Mouse (Mus musculus) left cerebral cortex, postnatal 25 days (tissue): ENCODE measurements around the gene Sp4. TPM values are rescaled to one million over a fixed set of nuclear protein-coding genes. Genes with fewer than 3 reads are reported as not detected.

Experiments
- DNase-seq, 2 experiments: peaks; one replicate each; pipeline ENCODE4 v3.0.0; 2022; ENCODE audit warnings: low spot score in 2 of 2, mixed read lengths in 1 of 2
- intact Hi-C: fragments of 180-260 bp; cut with DNase I; formaldehyde crosslinking; loops from one replicate; pipeline ENCODE4 v1.15.1; 2025
- total RNA-seq, 2 experiments: library from RNA; stranded (reverse); gene quantifications; 2 replicates each; pipeline ENCODE4 v1.2.3; 2021

Sp4 gene
- 10 to 100 TPM; 29.6 to 31.2 TPM for total RNA-seq

DNA sequence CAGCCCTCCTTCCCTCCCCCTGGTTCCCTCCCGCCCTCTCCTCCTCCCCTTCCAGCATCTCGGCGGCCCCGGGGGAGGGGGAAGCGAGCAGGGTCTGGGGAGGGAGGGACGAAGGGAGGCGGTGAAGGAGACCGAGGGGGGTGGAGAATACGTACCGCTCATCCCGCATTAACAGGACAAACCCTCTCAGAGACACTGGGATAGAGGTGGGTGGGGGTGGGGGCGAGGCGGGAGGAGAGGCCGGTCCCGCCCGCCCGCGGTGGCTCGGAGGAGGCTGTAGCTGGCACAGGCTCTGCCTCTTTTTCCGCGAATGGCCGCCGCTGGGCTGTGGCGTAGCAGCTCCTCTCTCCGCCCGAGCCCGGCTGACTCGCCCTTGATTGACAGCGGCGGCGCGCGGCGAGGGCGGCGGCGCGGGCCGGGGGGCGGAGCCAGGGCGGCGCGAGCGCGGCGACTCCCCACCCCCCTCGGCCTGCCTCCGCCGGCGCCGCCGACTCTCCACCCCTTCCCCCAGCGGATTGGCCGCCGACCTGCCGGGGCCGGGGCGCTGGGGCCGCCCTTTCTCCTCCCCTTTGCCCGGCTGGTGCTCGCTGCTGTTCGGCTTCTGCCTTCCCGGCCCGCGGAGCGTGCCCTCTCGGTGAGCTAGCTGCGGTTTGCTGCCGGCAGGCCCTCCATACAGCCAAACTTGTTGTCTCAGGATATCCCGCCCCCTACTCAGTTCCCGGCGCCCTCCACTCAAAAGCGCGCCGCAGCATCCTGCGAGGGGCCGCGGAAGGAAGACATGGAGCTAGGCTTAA is at the start of gene Sp4:
Sp4 (minus strand) TSS at position 369 of the 794 bp plus-strand sequence.
- DNase-seq: peak; percentile 94 to 95
- intact Hi-C loops: loop anchor here (5.0 to 10.0 kb wide), 4 partner anchors 71 to 546 kb away; partner anchors contain the start of gene Sp8

DNA sequence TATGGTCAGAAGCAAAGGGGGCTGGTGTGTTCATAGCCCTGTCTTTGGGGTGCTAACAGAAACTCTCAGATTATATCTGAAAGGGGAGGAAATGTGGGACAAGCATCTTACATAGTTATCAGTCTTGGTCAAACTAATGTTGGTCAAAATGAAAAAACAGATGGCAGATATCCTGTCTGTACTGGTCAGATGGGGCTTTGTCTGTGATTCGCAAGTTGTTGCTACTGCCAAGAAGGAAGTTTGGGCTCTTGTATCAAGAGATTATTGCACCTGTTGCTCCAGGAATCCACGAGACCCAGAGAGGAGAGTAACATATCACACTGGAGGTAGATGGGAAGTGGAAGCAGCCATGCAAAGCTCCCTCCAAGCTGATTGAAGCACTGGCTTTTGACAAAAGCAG is 37.9 kb upstream of the Sp4 start:
- intact Hi-C loops: no loop called here
- no peak for DNase-seq

DNA sequence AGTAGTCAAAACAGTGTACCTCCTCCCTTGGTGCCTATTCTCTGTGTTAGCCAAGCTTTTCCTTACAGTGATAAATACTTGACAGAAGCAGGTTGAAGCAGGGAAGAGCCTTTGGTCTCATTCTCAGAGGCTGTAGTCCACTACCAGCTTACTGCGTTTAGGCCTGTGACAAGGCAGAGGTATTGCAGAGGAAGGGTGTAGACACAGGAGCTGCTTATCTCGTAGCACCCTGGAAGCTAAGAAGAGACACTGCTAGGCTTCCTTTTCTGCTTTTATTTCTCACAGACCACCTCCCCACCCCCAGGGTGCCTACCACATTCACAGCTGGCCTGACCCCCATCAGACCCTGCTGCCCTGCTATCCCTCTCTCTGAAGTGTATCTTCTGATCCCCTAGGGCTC is 37.0 kb upstream of the Sp4 start:
- no peak for DNase-seq
- intact Hi-C loops: no loop called here

DNA sequence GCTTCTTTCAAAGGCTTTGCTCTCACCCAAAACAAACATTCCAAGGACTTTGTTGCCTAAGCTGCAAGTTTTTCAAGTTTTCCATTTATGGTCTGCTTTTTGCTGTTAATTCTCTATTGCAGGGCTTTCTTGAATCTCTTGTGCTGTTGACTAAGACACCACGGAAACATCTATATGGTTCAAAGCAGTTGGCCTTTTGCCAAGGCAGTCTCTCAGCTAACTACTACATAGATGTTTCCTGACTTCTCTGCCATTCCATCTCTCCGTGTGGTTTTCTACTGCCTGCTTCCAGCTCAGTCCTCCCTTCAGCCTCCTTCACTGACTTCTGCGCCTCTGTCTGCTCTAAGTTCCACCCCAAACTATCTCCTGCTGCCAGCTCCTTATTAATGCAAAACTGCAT is 36.1 kb upstream of the Sp4 start:
- intact Hi-C loops: no loop called here
- DNase-seq: no peak

DNA sequence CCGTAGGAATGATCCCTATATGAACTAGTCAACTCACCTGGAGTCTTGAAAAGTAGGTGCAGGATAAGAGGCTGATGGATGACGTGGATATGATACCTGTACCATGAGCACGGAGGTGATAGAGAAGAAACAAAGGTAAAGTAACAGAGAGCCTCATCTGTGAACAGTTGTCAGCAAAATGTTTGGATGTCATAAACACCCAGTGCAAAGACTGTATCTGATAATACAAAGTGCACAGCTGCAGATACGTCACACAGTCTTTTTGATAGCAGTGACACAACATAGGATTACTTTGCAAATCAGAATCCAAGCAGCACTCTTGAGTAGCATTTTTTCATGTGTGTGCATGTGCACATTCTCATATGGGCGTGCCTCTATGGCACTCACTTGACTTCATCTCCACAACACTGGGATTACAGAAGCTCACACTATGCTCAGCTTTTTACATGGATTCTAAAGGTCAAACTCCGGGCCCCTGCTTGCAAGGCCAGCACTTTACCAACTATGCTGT is 27.6 kb upstream of the Sp4 start:
- DNase-seq: no peak
- intact Hi-C loops: no loop called here

DNA sequence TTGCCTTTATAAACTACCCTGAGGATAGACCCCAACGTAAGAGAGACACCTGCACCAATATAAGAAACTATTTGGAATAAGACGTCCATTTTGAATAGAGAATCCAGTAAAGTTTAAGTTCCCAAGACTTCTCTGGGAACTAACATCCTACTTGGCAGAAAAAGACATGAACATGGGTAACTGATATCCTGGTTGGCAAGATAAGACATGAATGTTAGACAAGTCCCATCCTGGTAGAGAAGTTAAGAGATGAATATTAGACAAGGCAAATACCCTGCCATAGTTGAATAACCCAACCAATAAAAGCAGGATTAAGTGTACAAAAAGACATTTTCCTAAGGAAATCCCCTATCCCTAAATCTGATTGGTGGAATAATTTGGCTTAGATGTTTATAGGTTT is 26.3 kb upstream of the Sp4 start:
- DNase-seq: no peak
- intact Hi-C loops: no loop called here

DNA sequence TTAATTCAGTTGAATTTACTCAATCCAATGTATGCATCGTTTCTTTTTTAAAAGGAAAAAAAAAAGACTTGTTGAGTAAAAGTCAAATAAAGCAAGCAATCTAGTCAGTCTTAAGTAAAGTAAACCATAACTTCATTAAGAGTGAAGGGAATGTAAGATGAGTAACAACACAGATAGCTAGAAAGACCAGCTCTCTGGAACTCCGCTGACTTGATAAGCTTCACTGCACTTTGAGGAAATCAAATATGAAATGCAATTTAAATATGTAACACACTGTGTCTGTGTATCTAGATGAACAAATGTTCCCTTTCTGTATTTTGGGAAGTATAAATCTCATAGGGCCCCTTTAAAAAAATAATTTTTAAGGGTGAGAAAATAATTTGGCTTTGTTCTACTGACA is 24.9 kb upstream of the Sp4 start:
- no peak for DNase-seq
- intact Hi-C loops: no loop called here

DNA sequence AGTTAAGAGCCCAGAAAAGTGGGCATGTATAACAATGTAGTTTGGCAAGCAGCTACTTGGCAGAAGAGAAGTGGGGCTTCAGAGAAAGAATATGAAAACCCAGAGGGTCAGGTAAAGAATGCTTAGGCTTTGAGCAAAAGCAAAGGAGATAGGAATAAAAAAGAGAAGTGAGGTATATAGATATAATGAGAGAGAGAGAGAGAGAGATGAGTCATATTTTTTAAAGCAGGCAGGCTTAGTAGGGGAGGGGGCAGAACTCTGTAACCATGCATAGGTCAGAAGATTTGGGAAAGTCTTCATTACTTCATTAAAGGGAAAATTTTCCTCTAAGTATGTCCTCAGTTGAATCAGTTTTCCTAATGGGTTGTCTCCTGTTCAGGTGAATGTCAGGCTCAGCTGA is 18.8 kb upstream of the Sp4 start:
- intact Hi-C loops: no loop called here
- DNase-seq: no peak

DNA sequence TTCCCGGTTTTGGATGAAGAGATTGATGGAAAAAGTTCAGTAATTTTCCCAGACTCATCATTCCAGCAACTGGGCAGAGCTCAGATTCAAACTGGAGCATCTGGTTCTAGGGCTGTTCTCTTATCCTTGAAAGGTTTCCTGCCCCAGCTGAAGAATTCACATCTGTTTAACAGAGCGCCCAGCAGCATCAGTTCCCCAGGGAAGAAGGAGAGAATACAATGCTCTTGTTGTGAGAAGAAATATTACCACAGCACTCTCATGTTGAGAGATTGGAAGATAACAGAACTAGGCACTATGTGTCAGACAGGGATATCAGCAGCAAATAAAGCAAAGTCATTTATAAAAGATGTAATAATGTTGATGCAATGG is 13.2 kb upstream of the Sp4 start:
- DNase-seq: no peak
- intact Hi-C loops: no loop called here

DNA sequence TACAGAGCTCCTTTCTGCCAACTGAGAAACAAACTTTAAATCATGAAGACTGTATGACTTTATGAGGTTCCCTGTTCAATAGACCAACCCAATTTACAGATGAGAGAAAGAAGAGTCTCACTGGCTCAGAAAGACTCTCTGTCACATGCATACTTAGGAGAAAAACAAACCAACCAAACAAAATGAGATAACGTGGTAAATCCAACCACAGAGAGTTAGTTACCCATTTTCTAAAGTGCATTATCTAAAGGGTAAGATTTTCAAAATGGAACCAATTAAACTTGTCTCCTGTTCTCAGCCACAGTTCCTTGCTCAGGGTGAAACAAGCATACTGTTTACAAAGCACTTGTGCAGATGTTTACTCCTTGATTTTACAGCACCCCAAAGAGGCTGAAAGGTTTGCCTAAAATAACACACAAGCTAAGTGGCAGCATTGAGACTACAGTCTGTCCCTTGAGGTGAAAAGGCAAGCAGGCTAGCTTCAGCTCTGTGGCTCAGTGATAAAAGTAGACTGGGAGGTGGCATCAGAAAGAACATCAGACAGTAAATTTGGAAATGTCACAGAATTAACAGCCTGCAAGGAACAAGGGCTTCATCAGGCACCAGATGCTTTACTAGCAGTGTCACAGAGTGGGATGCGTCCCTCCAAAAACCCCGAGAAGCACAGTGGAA is 12.7 kb upstream of the Sp4 start:
- no peak for DNase-seq
- intact Hi-C loops: no loop called here

DNA sequence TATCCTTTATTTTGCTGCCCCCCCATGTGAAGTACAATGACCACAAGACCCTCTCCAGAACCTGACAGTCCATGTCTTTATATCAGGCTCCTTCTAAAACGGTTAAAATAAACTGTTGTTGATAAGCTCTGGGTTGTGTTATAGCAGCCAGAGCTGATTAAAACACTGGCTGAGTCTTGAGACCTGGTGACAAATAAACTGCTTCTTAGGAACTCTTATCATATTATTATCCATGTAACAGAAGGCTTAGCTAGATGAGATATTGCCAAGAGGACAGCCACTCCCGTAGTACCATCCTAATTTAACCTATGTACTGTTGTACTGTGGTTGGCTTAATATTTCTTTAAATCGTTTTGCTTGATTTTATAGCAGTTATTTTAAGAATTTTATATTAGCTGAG is 2.3 kb upstream of the Sp4 start:
- DNase-seq: no peak
- intact Hi-C loops: loop anchor here (5.0 to 10.0 kb wide), 4 partner anchors 69 to 544 kb away; partner anchors contain the start of gene Sp8

DNA sequence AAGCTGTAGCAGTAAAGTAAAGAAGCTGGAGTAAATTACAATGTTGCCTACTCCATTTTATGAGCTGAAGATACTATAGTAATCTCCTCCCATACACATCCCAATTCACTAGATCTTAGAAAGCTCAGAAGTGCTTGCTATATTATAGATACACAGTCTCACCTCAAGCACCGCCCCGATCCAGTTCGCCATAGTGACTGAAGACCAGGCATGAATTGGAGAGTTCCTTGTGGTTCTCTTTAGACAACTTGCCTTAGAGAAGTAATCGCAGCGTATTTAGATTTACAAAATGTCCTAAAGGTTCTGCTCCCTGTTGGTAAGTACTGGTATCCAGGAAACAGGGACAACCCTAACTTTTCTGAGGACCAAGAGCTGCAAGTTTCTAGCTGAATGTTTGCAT is 1.8 kb upstream of the Sp4 start:
- intact Hi-C loops: loop anchor here (5.0 to 10.0 kb wide), 4 partner anchors 69 to 544 kb away; partner anchors contain the start of gene Sp8
- no peak for DNase-seq

DNA sequence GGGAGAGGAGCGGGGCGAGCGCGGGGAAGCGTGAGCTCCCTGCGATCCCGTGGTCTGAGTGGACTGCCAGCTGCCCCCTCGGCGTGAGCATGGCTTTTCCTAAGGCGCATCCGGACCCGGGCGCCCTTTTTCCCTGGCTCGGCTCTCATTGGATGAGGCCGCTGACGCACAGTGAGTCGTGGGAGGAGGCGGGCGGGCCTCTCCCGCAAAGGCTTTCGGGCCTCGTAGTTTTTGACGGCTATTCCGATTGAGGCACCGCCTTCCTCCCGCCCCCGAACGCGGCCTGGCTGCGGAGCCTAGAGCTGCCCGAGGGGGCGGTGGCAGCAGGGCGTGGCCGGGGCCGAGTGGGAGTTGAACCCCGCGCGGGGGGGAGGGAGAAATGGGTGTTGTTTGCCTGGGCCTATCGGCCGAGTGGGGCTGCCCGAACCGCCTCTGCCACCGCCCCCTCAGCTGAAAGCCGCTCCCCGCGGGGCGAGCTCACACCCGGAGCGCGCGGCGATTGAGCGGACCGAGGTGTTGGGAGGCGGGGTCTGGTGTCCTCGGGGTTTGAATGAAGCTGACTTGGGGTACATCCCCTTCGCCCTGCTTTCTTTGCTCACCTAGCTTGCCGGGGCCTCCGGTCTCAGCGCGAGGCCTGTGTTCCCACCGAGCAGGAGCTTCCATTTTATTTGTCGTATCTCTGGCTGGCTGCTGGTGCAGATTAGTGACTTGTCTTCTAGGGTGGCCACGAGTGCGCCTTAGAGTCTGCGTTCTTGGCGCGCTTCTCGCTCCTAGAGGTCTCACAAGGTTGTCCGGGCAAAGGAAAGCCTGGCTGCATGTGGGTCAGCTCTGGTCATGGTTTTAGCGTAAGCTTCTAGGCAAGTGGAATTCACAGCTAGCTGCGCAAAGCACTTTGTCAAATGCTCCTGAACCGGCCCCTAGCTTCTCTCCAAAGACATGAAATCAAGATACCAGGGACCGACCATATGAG is 911 bp upstream of the Sp4 start:
- intact Hi-C loops: loop anchor here (5.0 to 10.0 kb wide), 4 partner anchors 70 to 545 kb away; partner anchors contain the start of gene Sp8
- peak; percentile 99 for DNase-seq

DNA sequence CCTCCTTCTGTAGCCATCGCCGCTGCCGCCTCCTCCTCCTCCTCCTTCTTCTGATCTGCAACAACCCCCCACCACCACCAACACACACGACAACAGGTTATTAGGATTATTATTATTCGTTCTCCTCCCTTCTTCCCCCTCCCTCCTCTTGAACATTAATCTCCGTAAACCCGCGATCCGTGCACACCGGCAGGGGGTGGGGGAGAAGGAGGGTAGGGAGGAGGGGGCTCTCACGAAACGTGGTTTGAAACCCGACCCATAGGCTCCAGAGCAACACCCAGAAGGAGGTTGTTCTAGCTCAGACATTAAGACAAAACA is 527 bp downstream of the Sp4 start:
- DNase-seq: no peak
- intact Hi-C loops: loop anchor here (5.0 to 10.0 kb wide), 4 partner anchors 72 to 547 kb away; partner anchors contain the start of gene Sp8

DNA sequence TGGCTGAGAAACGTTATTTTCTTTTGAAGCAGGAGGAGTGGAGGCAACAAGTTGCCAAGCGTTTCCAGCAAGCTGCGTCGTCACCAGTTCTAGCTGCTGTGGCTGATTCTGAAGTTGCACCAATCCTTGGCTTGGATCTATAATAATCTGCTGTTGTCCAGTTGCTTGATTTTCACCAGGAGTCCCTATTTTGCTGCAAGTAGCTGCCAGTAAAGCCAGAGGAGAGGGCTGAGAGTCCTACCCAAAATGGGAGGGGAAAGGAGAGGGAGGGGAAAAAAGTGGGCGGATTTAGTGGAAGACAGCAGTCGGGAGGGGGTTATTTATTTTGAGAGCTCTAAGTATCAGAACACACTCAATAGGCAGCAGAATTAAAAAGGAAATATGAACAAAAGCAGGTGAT is 1.3 kb downstream of the Sp4 start:
- peak; percentile 7 to 29 for DNase-seq
- intact Hi-C loops: loop anchor here (5.0 to 10.0 kb wide), 4 partner anchors 72 to 547 kb away; partner anchors contain the start of gene Sp8

DNA sequence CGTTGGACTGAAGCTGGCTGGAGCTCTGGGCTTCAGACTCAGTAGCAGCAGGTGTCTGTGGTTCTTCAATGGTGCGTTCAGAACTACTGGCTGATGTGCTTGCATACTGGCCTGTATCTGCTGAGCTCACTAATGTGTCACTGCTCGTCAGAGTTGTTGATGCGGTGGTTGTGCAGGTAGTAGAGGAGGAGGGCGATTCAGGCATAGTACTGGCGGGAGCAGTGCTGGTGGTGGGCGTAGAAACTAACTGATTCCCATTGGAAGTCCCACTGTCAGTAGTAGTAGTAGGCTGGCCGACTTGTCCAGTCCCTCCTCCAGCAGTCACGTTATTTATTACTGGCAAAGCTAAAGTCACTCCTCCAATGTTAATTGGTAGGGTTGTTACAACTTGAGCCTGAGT is 2.1 kb downstream of the Sp4 start:
- intact Hi-C loops: no loop called here
- DNase-seq: no peak

DNA sequence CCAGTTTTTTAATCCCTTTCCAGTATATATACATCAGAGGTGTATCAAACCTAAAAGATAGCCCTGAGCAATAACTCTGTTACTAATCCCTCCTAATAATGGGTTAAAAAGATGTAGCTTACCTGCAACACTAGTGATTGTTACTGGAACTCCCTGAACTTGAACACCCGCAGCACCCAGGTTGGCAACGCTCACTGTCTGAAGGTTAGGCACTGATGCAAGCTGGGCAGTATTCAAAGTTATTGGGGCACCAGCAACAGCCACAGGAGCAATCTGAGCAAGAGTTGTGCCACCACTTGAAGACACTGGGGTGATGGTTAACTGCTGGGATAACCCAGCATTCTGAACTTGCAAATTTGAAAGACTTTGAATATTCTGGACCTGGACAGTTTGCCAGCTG is 2.7 kb downstream of the Sp4 start:
- DNase-seq: no peak
- intact Hi-C loops: no loop called here

DNA sequence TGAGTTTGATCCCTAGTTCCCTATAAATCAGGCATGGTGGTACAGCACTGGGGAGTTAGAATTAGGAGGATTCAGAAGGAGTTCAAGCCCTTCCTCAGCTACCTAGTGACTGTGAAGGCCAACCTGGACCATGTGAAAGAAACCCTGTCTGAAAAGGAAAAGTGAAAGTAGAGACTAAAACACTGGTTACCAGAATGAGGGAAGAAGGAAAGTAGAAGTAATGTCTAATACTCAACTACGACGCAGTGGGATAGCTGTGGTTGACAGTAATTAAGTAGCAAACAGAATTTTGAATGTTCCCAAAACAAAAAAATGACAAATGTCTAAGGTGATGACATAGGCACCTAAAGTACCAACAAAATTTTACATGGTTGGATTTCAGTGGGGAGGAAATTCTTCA is 5.0 kb downstream of the Sp4 start:
- no peak for DNase-seq
- intact Hi-C loops: no loop called here

DNA sequence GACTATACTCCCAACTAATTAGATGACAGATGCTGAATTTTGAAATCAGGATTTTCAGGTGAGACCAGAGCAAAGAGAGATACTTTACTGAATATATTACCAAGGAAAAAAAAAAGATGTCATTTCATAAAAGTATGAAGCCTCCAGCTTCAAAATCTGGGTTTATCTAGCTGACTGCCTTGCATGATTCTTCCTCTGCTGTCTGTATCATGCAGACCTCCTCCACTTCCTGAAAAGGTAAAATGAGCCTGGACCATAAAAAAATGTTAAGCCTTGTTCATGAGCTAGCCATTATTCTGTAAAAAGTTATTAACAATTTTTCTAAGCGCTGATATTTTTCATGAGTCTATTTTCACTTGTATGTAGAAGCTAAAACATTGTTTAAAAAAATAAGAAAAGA is 5.4 kb downstream of the Sp4 start:
- intact Hi-C loops: no loop called here
- DNase-seq: no peak

DNA sequence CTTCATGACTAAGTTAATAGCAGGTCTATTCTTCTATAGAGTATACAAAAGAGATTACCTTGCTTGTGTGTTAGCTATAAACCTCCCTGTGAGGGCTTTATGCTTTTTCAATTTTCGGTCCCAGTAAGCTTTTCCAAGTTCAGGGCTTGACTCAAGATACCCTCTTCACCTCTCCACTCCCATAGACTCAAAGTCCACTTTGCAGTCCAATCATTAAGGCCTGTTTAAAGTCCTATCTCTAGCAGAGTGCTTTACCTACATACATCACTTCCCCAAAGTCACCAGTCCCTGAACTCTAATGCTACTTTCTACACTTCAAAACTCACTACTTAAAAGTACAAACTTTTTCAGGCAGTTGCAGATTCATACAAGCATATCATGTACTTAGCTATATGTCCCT is 12.3 kb downstream of the Sp4 start:
- DNase-seq: no peak
- intact Hi-C loops: no loop called here
